Mouse (Mus musculus) myocyte (in vitro differentiated cells): ENCODE data around the gene Emsy. TPM values are rescaled to one million over a fixed set of nuclear protein-coding genes. Genes with fewer than 3 reads are reported as not detected.

Experiments
- H3K27me3 ChIP-seq: one replicate; pipeline ENCODE4 v1.6.1; 2011; ENCODE audit not compliant: control insufficient read depth, insufficient read depth, insufficient read length
- H3K36me3 ChIP-seq: one replicate; pipeline ENCODE4 v1.6.1; 2011; ENCODE audit not compliant: control insufficient read depth, insufficient read depth
- H3K4me2 ChIP-seq: one replicate; pipeline ENCODE4 v1.6.1; 2011; ENCODE audit warnings: low read depth, control low read depth
- H3K4me3 ChIP-seq: one replicate; pipeline ENCODE4 v1.5.1; 2011; ENCODE audit warnings: mild to moderate bottlenecking, control low read depth, moderate library complexity
- H3K79me2 ChIP-seq: one replicate; pipeline ENCODE4 v1.6.1; 2011; ENCODE audit not compliant: control insufficient read depth, insufficient read depth
- H3ac ChIP-seq: one replicate; pipeline ENCODE4 v1.6.1; 2011; ENCODE audit not compliant: control insufficient read depth, insufficient read length
- CEBPB ChIP-seq: IDR thresholded peaks from 2 replicates; pipeline ENCODE4 v1.6.1; 2011; ENCODE audit warnings: mild to moderate bottlenecking, moderate library complexity; ENCODE audit not compliant: poor library complexity, insufficient read depth, severe bottlenecking
- E2F4 ChIP-seq: IDR thresholded peaks from one replicate; pipeline ENCODE4 v1.6.1; 2011; ENCODE audit warnings: mild to moderate bottlenecking, control low read depth, moderate library complexity; ENCODE audit not compliant: insufficient read depth
- MAX ChIP-seq: IDR thresholded peaks from one replicate; pipeline ENCODE4 v1.6.1; 2011; ENCODE audit warnings: low read depth, mild to moderate bottlenecking, control low read depth
- MYOD1 ChIP-seq, 3 experiments: IDR thresholded peaks; one replicate each; pipeline ENCODE4 v1.6.1; 2011; ENCODE audit warnings: control low read depth in 2 of 3, low read depth in 2 of 3, mild to moderate bottlenecking in 2 of 3, moderate library complexity in 1 of 3; ENCODE audit not compliant: insufficient read length in 2 of 3, control insufficient read depth in 1 of 3
- MYOG ChIP-seq, 3 experiments: IDR thresholded peaks; one replicate each; pipeline ENCODE4 v1.6.1; 2011; ENCODE audit warnings: control low read depth in 2 of 3, low read depth in 2 of 3, mild to moderate bottlenecking in 2 of 3; ENCODE audit not compliant: insufficient read length in 2 of 3, control insufficient read depth in 1 of 3, insufficient read depth in 1 of 3
- POLR2A ChIP-seq: IDR thresholded peaks from one replicate; pipeline ENCODE4 v1.6.1; 2011; ENCODE audit warnings: low read depth, mild to moderate bottlenecking, control low read depth, moderate library complexity; ENCODE audit not compliant: insufficient read length
- POLR2AphosphoS2 ChIP-seq: IDR thresholded peaks from one replicate; pipeline ENCODE4 v1.6.1; 2011; ENCODE audit warnings: low read depth, control low read depth; ENCODE audit not compliant: insufficient read length
- REST ChIP-seq: IDR thresholded peaks from one replicate; pipeline ENCODE4 v1.6.1; 2011; ENCODE audit warnings: mild to moderate bottlenecking, control low read depth, moderate library complexity; ENCODE audit not compliant: insufficient read depth, insufficient read length
- SRF ChIP-seq: IDR thresholded peaks from one replicate; pipeline ENCODE4 v1.6.1; 2011; ENCODE audit warnings: low read depth; ENCODE audit not compliant: control insufficient read depth, insufficient read length
- TCF12 ChIP-seq: IDR thresholded peaks from one replicate; pipeline ENCODE4 v1.6.1; 2011; ENCODE audit warnings: mild to moderate bottlenecking, control low read depth; ENCODE audit not compliant: poor library complexity, insufficient read depth, severe bottlenecking
- TCF3 ChIP-seq: IDR thresholded peaks from one replicate; pipeline ENCODE4 v1.6.1; 2011; ENCODE audit warnings: low read depth, control low read depth; ENCODE audit not compliant: insufficient read length
- USF1 ChIP-seq: IDR thresholded peaks from one replicate; pipeline ENCODE4 v1.6.1; 2011; ENCODE audit warnings: low read depth, mild to moderate bottlenecking, control low read depth, moderate library complexity
- polyA plus RNA-seq: library from polyadenylated mRNA; unstranded; fragments of >200 nt; fragmentation: generic; extraction: Trizol; gene quantifications from one replicate; pipeline ENCODE4 v1.2.1, GENCODE M21; 2012; ENCODE audit warnings: missing spikeins

Gene Emsy
- polyA plus RNA-seq, 1 experiment = 9.1 TPM

- Histone ChIP-seq H3K79me2 (no peaks in the 10 kb centered on the region), H3K4me3 (no peak overlapping the region), H3K36me3 (no peaks in the 10 kb centered on the region), H3K4me2 (peak overlapping the region; percentile 30), H3K27me3 (no peaks in the 10 kb centered on the region), H3ac (no peak overlapping the region)
- TF ChIP-seq MAX (no peak), SRF (no peak), POLR2AphosphoS2 (no peak), USF1 (no peak), POLR2A (no peak), TCF3 (no peak), MYOD1 (IDR thresholded peaks at IDR 0.05; ENCODE audit: control insufficient read depth in 1 of 3, insufficient read length in 2 of 3, low read depth in 2 of 3) (no peak), E2F4 (no peak), CEBPB (no peak), TCF12 (no peak), REST (no peak), MYOG (IDR thresholded peaks at IDR 0.05; ENCODE audit: control insufficient read depth in 1 of 3, insufficient read depth in 1 of 3, insufficient read length in 2 of 3, low read depth in 2 of 3) (no peak)
These were observed 115.0 kb downstream of the Emsy start for GRCm38 (mm10) chr7:98541564-98541963.

- Histone ChIP-seq H3K4me2 (peak overlapping the region; percentile 30), H3K79me2 (no peaks in the 10 kb centered on the region)
- TF ChIP-seq TCF12 (no peak), SRF (no peak), MYOD1 (IDR thresholded peaks at IDR 0.05; ENCODE audit: control insufficient read depth in 1 of 3, insufficient read length in 2 of 3, low read depth in 2 of 3) (no peak), TCF3 (no peak), E2F4 (no peak), POLR2A (no peak)
These were observed 115.7 kb downstream of the Emsy start for GRCm38 (mm10) chr7:98540879-98541278.

GRCm38 (mm10) chr7:98537967-98538573, 118.5 kb downstream of the Emsy start:
- H3ac ChIP-seq = no peak overlapping the region
- TF ChIP-seq SRF = no peak
- no peak for TF ChIP-seq MYOG (IDR thresholded peaks at IDR 0.05; ENCODE audit: control insufficient read depth in 1 of 3, insufficient read depth in 1 of 3, insufficient read length in 2 of 3, low read depth in 2 of 3)
- TF ChIP-seq POLR2A = no peak
- no peak for TF ChIP-seq TCF3
- TF ChIP-seq MAX = no peak
- TF ChIP-seq POLR2AphosphoS2 = no peak
- TF ChIP-seq CEBPB = no peak
- TF ChIP-seq USF1 = no peak
- TF ChIP-seq E2F4 = no peak
- no peak for TF ChIP-seq MYOD1 (IDR thresholded peaks at IDR 0.05; ENCODE audit: control insufficient read depth in 1 of 3, insufficient read length in 2 of 3, low read depth in 2 of 3)
- TF ChIP-seq TCF12 = no peak
- no peak overlapping the region for H3K4me3 ChIP-seq
- H3K36me3 ChIP-seq = no peaks in the 10 kb centered on the region
- no peaks in the 10 kb centered on the region for H3K79me2 ChIP-seq
- no peaks in the 10 kb centered on the region for H3K27me3 ChIP-seq
- H3K4me2 ChIP-seq = no peak overlapping the region

More at GRCm38 (mm10) chr7:98540879-98541278, 115.7 kb downstream of the Emsy start:
- H3K27me3 ChIP-seq = no peaks in the 10 kb centered on the region
- no peak overlapping the region for H3ac ChIP-seq
- no peaks in the 10 kb centered on the region for H3K36me3 ChIP-seq
- no peak overlapping the region for H3K4me3 ChIP-seq

- no peaks in the 10 kb centered on the region for H3K79me2 ChIP-seq
- no peaks in the 10 kb centered on the region for H3K27me3 ChIP-seq
- TF ChIP-seq MYOG (IDR thresholded peaks at IDR 0.05; ENCODE audit: control insufficient read depth in 1 of 3, insufficient read depth in 1 of 3, insufficient read length in 2 of 3, low read depth in 2 of 3) (no peak), MYOD1 (IDR thresholded peaks at IDR 0.05; ENCODE audit: control insufficient read depth in 1 of 3, insufficient read length in 2 of 3, low read depth in 2 of 3) (no peak), TCF3 (no peak), TCF12 (no peak), POLR2A (no peak), MAX (no peak), CEBPB (no peak), USF1 (no peak), REST (no peak)
- no peak overlapping the region for H3K4me3 ChIP-seq
- H3K36me3 ChIP-seq = no peaks in the 10 kb centered on the region
- no peak overlapping the region for H3K4me2 ChIP-seq
- H3ac ChIP-seq = no peak overlapping the region
These were observed 119.2 kb downstream of the Emsy start for GRCm38 (mm10) chr7:98537210-98537966.

Other genes starting within 250 kb of the Emsy start
- gene Gucy2d, start 216.4 kb downstream of the Emsy start, polyA plus RNA-seq = not detected
- gene Lrrc32, start 167.5 kb downstream of the Emsy start, polyA plus RNA-seq = 0.22 TPM
- gene Thap12, start 46.3 kb upstream of the Emsy start, polyA plus RNA-seq = 16.4 TPM
- 6.3 TPM for gene Wnt11, start 178.3 kb upstream of the Emsy start, polyA plus RNA-seq